Mouse (Mus musculus): ENCODE data around the gene Map3k15.

DNA sequence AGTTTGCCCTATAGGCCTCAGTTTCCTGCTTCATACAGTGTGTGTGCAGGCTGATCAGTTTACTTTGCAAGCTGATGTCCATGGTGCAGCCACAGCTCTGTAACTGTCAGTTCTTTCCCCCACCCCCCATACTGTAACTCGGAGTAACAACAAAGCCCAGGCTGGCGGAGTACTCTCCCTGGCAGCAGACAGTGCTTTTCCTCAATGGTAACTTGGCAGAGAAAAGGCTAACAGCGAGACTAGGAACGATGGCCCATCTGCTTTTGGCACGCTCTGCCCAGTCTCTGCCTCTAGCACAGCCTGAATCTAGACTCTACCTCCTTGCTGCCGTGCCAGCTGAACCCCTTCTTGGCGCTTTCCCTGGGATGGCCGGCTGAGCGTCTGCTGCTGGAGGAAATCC is 24.3 kb upstream of the Map3k15 start:
- no peak for TF ChIP-seq POLR2A (IDR thresholded peaks at IDR 0.05; ENCODE audit: borderline replicate concordance, control insufficient read depth, low read depth, low read length)
- TF ChIP-seq CTCF (IDR thresholded peaks at IDR 0.05; ENCODE audit: control insufficient read depth, insufficient read depth, low read length): no peak

All from bone marrow, adult 2 months (tissue).